Mouse (Mus musculus) myocyte (in vitro differentiated cells): ENCODE data around the gene Foxk1. TPM values are rescaled to one million over a fixed set of nuclear protein-coding genes. Genes with fewer than 3 reads are reported as not detected.

Source experiments
- H3K27me3 ChIP-seq: one replicate; pipeline ENCODE4 v1.6.1; 2011; ENCODE audit not compliant: control insufficient read depth, insufficient read depth, insufficient read length
- H3K36me3 ChIP-seq: one replicate; pipeline ENCODE4 v1.6.1; 2011; ENCODE audit not compliant: control insufficient read depth, insufficient read depth
- H3K4me2 ChIP-seq: one replicate; pipeline ENCODE4 v1.6.1; 2011; ENCODE audit warnings: low read depth, control low read depth
- H3K4me3 ChIP-seq: one replicate; pipeline ENCODE4 v1.5.1; 2011; ENCODE audit warnings: mild to moderate bottlenecking, control low read depth, moderate library complexity
- H3K79me2 ChIP-seq: one replicate; pipeline ENCODE4 v1.6.1; 2011; ENCODE audit not compliant: control insufficient read depth, insufficient read depth
- H3ac ChIP-seq: one replicate; pipeline ENCODE4 v1.6.1; 2011; ENCODE audit not compliant: control insufficient read depth, insufficient read length
- CEBPB ChIP-seq: IDR thresholded peaks from 2 replicates; pipeline ENCODE4 v1.6.1; 2011; ENCODE audit warnings: mild to moderate bottlenecking, moderate library complexity; ENCODE audit not compliant: poor library complexity, insufficient read depth, severe bottlenecking
- E2F4 ChIP-seq: IDR thresholded peaks from one replicate; pipeline ENCODE4 v1.6.1; 2011; ENCODE audit warnings: mild to moderate bottlenecking, control low read depth, moderate library complexity; ENCODE audit not compliant: insufficient read depth
- MAX ChIP-seq: IDR thresholded peaks from one replicate; pipeline ENCODE4 v1.6.1; 2011; ENCODE audit warnings: low read depth, mild to moderate bottlenecking, control low read depth
- MYOD1 ChIP-seq, 3 experiments: IDR thresholded peaks; one replicate each; pipeline ENCODE4 v1.6.1; 2011; ENCODE audit warnings: control low read depth in 2 of 3, low read depth in 2 of 3, mild to moderate bottlenecking in 2 of 3, moderate library complexity in 1 of 3; ENCODE audit not compliant: insufficient read length in 2 of 3, control insufficient read depth in 1 of 3
- MYOG ChIP-seq, 3 experiments: IDR thresholded peaks; one replicate each; pipeline ENCODE4 v1.6.1; 2011; ENCODE audit warnings: control low read depth in 2 of 3, low read depth in 2 of 3, mild to moderate bottlenecking in 2 of 3; ENCODE audit not compliant: insufficient read length in 2 of 3, control insufficient read depth in 1 of 3, insufficient read depth in 1 of 3
- POLR2A ChIP-seq: IDR thresholded peaks from one replicate; pipeline ENCODE4 v1.6.1; 2011; ENCODE audit warnings: low read depth, mild to moderate bottlenecking, control low read depth, moderate library complexity; ENCODE audit not compliant: insufficient read length
- POLR2AphosphoS2 ChIP-seq: IDR thresholded peaks from one replicate; pipeline ENCODE4 v1.6.1; 2011; ENCODE audit warnings: low read depth, control low read depth; ENCODE audit not compliant: insufficient read length
- REST ChIP-seq: IDR thresholded peaks from one replicate; pipeline ENCODE4 v1.6.1; 2011; ENCODE audit warnings: mild to moderate bottlenecking, control low read depth, moderate library complexity; ENCODE audit not compliant: insufficient read depth, insufficient read length
- SRF ChIP-seq: IDR thresholded peaks from one replicate; pipeline ENCODE4 v1.6.1; 2011; ENCODE audit warnings: low read depth; ENCODE audit not compliant: control insufficient read depth, insufficient read length
- TCF12 ChIP-seq: IDR thresholded peaks from one replicate; pipeline ENCODE4 v1.6.1; 2011; ENCODE audit warnings: mild to moderate bottlenecking, control low read depth; ENCODE audit not compliant: poor library complexity, insufficient read depth, severe bottlenecking
- TCF3 ChIP-seq: IDR thresholded peaks from one replicate; pipeline ENCODE4 v1.6.1; 2011; ENCODE audit warnings: low read depth, control low read depth; ENCODE audit not compliant: insufficient read length
- USF1 ChIP-seq: IDR thresholded peaks from one replicate; pipeline ENCODE4 v1.6.1; 2011; ENCODE audit warnings: low read depth, mild to moderate bottlenecking, control low read depth, moderate library complexity
- polyA plus RNA-seq: library from polyadenylated mRNA; unstranded; fragments of >200 nt; fragmentation: generic; extraction: Trizol; gene quantifications from one replicate; pipeline ENCODE4 v1.2.1, GENCODE M21; 2012; ENCODE audit warnings: missing spikeins

The Foxk1 gene
- polyA plus RNA-seq, 1 experiment, result 10.4 TPM

DNA sequence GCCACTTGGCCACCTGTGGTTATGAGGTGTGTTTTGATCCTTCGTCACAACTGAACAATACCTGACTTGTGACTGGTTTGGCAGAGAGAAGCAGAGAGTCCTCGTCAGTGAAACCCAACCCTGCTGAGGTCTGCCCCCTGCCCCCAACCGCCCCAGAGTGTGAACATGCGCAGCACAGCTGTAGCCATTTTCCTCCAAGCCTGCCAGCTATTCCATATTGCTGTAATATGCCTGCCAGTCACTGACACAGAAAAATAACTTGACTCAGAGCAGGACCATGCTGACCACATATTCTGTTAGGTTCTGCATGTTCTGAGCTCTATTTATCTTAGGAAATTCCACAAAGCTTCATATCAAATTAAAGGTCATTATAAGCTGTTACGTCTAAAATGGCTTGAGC, 37.2 kb upstream of the Foxk1 start:
- Histone ChIP-seq H3K36me3 (no peaks in the 10 kb centered on the region), H3K27me3 (peaks cover 14% of the 10 kb centered on the region), H3K4me3 (no peak overlapping the region), H3K4me2 (no peak overlapping the region), H3ac (no peak overlapping the region), H3K79me2 (no peaks in the 10 kb centered on the region)
- TF ChIP-seq USF1 (no peak), POLR2AphosphoS2 (no peak), MYOD1 (IDR thresholded peaks at IDR 0.05; ENCODE audit: control insufficient read depth in 1 of 3, insufficient read length in 2 of 3, low read depth in 2 of 3) (no peak), MYOG (IDR thresholded peaks at IDR 0.05; ENCODE audit: control insufficient read depth in 1 of 3, insufficient read depth in 1 of 3, insufficient read length in 2 of 3, low read depth in 2 of 3) (no peak), TCF3 (no peak), CEBPB (no peak), POLR2A (no peak), TCF12 (no peak), MAX (no peak), E2F4 (no peak), REST (no peak), SRF (no peak)

DNA sequence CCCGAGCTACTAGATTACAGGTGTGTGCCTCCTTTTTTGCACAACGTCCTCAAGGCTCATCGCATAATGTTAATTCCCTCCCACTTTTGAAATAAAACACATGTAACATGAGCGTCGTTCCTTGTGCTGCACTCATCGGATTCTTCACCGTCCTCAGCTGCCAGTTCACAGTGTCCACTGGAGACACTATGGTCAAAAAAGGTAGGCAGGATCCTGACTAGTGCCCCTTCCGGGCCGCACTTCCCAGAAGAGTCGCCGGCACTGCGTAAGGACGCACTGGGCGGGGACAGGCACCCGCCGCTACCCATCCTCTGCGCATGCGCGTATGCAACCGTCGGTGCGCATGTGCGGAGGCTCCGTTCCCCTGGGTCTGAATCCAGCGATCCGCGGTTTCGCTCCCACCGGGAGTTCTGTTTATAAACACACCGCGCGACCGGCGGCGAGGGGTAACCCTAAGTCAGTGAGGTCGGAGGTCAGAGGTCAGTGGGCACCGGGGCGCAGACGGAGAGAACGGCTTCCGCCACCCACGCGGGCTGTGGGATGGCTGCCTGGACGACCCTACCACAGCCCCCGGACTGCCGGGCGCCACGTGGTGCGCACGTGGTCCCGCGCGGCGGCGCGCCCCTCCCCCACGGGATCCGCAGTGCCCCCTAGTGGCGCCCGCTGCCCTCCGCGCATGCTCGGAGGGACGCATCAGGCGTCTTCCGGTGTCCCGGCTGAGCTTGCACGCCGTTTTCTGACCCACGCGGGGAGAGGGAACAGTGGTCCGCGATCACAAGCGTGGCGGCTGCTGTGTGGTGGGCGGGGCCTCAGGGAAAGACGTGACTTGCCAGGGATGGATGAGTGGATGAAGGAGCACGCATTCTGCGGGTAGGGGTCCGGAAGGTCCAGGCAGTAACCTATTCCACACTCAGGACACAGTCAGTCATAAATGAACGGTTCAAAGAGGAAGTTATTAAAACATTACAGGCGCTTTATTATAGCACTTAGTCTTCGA, 33.9 kb upstream of the Foxk1 start:
- no peaks in the 10 kb centered on the region for H3K36me3 ChIP-seq
- TF ChIP-seq POLR2AphosphoS2 (peak; percentile 86), MYOD1 (IDR thresholded peaks at IDR 0.05; ENCODE audit: control insufficient read depth in 1 of 3, insufficient read length in 2 of 3, low read depth in 2 of 3) (peak in 1 of 3 experiments; percentile 34), POLR2A (peak; percentile 90), MYOG (IDR thresholded peaks at IDR 0.05; ENCODE audit: control insufficient read depth in 1 of 3, insufficient read depth in 1 of 3, insufficient read length in 2 of 3, low read depth in 2 of 3) (peak in 2 of 3 experiments; percentile 37 to 49), REST (no peak), TCF12 (no peak), E2F4 (peak; percentile 16), MAX (peak; percentile 94), USF1 (peak; percentile 82), TCF3 (peak; percentile 25), SRF (no peak), CEBPB (no peak)
- H3ac ChIP-seq, result peak overlapping the region; percentile 47
- H3K79me2 ChIP-seq, result no peaks in the 10 kb centered on the region
- peak overlapping the region; percentile 99 for H3K4me2 ChIP-seq
- H3K4me3 ChIP-seq, result peak overlapping the region; percentile 58
- no peaks in the 10 kb centered on the region for H3K27me3 ChIP-seq

DNA sequence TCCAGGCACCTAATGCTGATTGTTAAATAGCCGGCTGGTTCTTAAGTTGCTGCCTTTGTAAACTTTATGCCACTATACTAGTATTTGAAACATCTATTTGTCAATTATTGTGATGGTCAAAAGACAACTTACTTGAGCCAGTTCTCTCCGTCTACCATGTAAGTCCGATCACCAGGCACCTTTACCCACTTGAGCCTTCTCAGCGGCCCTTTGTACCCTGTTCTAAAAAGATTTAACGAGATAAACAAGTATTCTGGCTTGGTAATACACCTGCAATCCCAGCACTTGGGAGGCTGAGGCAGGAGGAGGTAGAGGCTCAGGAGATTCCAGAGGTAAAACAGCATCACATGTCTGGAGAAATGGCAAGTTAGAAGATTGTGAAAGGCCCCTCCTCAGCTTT, 33.2 kb upstream of the Foxk1 start:
- peak overlapping the region; percentile 47 for H3ac ChIP-seq
- no peak for TF ChIP-seq MYOD1 (IDR thresholded peaks at IDR 0.05; ENCODE audit: control insufficient read depth in 1 of 3, insufficient read length in 2 of 3, low read depth in 2 of 3)
- no peak for TF ChIP-seq TCF12
- no peak for TF ChIP-seq CEBPB
- TF ChIP-seq USF1, result no peak
- no peak for TF ChIP-seq POLR2AphosphoS2
- no peak for TF ChIP-seq REST
- TF ChIP-seq E2F4, result no peak
- TF ChIP-seq MYOG (IDR thresholded peaks at IDR 0.05; ENCODE audit: control insufficient read depth in 1 of 3, insufficient read depth in 1 of 3, insufficient read length in 2 of 3, low read depth in 2 of 3), result no peak
- no peak for TF ChIP-seq MAX
- TF ChIP-seq TCF3, result no peak
- no peaks in the 10 kb centered on the region for H3K27me3 ChIP-seq

DNA sequence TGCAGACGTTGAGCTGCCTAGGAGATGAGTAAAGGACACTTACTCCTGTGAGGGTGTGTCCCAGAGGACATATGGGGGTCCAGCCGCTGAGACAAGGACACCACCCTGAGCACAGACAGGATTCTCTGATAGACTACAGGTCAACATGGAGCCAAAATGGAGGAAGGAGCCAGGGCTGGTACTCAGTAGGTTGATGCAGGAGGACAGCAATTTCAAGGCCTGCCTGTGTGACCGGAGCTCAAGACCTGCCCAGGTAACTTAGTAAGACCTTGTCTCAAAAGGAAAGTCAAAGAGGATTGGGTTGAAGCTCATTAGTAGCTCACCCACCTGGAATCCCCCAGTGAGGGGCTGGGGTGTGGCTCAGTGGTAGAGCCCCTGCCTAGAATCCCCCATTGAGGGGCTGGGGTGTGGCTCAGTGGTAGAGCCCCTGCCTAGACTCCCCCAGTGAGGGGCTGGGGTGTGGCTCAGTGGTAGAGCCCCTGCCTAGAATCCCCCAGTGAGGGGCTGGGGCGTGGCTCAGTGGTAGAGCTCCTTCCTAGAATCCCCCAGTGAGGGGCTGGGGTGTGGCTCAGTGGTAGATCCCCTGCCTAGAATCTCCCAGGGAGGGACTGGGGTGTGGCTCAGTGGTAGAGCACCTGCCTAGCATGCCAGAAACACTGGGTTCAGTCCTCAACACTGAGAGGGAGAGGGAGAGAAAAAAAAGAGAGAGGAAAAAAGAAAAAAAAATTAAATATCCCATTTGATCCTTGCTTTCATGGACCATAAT, 30.7 kb upstream of the Foxk1 start:
- Histone ChIP-seq H3K4me3 (no peak overlapping the region), H3ac (no peak overlapping the region), H3K36me3 (no peaks in the 10 kb centered on the region), H3K4me2 (no peak overlapping the region), H3K27me3 (no peaks in the 10 kb centered on the region), H3K79me2 (no peaks in the 10 kb centered on the region)
- TF ChIP-seq TCF3 (no peak), POLR2AphosphoS2 (no peak), CEBPB (no peak), SRF (no peak), TCF12 (no peak), REST (no peak), MYOG (IDR thresholded peaks at IDR 0.05; ENCODE audit: control insufficient read depth in 1 of 3, insufficient read depth in 1 of 3, insufficient read length in 2 of 3, low read depth in 2 of 3) (no peak), POLR2A (no peak), E2F4 (no peak), MYOD1 (IDR thresholded peaks at IDR 0.05; ENCODE audit: control insufficient read depth in 1 of 3, insufficient read length in 2 of 3, low read depth in 2 of 3) (no peak), USF1 (no peak), MAX (no peak)

More for the DNA sequence above, 33.2 kb upstream of the Foxk1 start:
- peak overlapping the region; percentile 58 for H3K4me3 ChIP-seq
- H3K36me3 ChIP-seq, result no peaks in the 10 kb centered on the region
- H3K79me2 ChIP-seq, result no peaks in the 10 kb centered on the region
- peak overlapping the region; percentile 84 for H3K4me2 ChIP-seq
